Mouse (Mus musculus) ES-Bruce4 (cell line): ENCODE measurements around the gene Olfr1423. TPM values are rescaled to one million over a fixed set of nuclear protein-coding genes. Genes with fewer than 3 reads are reported as not detected.

ENCODE experiments used
- H3K27ac ChIP-seq: 2 replicates; pipeline ENCODE4 v1.5.1; 2012; ENCODE audit warnings: low read length, inconsistent platforms; ENCODE audit not compliant: insufficient read depth
- H3K27me3 ChIP-seq: 2 replicates; pipeline ENCODE4 v1.6.1; 2012; ENCODE audit warnings: mild to moderate bottlenecking, low read length, inconsistent platforms; ENCODE audit not compliant: control insufficient read depth, poor library complexity, insufficient read depth, severe bottlenecking
- H3K36me3 ChIP-seq: 2 replicates; pipeline ENCODE4 v1.6.1; 2012; ENCODE audit warnings: inconsistent platforms, mild to moderate bottlenecking, low read length, moderate library complexity; ENCODE audit not compliant: control insufficient read depth, poor library complexity, insufficient read depth, severe bottlenecking
- H3K4me1 ChIP-seq: one replicate; pipeline ENCODE4 v1.8.1; 2011; ENCODE audit warnings: low read length; ENCODE audit not compliant: control insufficient read depth, insufficient read depth
- H3K4me3 ChIP-seq: 2 replicates; pipeline ENCODE4 v1.5.1; 2011; ENCODE audit warnings: low read depth, mild to moderate bottlenecking, low read length
- H3K9ac ChIP-seq: 2 replicates; pipeline ENCODE4 v1.6.1; 2012; ENCODE audit warnings: low read depth, mild to moderate bottlenecking, inconsistent platforms; ENCODE audit not compliant: poor library complexity, severe bottlenecking
- H3K9me3 ChIP-seq: replicated peaks from 2 replicates; pipeline ENCODE4 v1.6.1; 2012; ENCODE audit warnings: mild to moderate bottlenecking, low read length, inconsistent platforms; ENCODE audit not compliant: control insufficient read depth, poor library complexity, insufficient read depth, severe bottlenecking
- CTCF ChIP-seq: IDR thresholded peaks from one replicate; pipeline ENCODE4 v1.8.1; 2011; ENCODE audit warnings: low read depth, low read length
- EP300 ChIP-seq: IDR thresholded peaks from 2 replicates; pipeline ENCODE4 v1.6.1; 2011; ENCODE audit warnings: low read depth, low read length; ENCODE audit not compliant: insufficient read depth
- POLR2A ChIP-seq: IDR thresholded peaks from one replicate; pipeline ENCODE4 v1.8.1; 2011; ENCODE audit warnings: low read length; ENCODE audit not compliant: insufficient read depth
- polyA plus RNA-seq: library from polyadenylated mRNA; stranded (reverse); fragments of >200 nt; gene quantifications from 2 replicates; pipeline ENCODE4 v1.2.4, GENCODE M21; 2011; ENCODE audit warnings: low read depth; ENCODE audit not compliant: missing spikeins, insufficient read depth, insufficient read length

Gene Olfr1423
- polyA plus RNA-seq, 1 experiment = 0.10 TPM

DNA sequence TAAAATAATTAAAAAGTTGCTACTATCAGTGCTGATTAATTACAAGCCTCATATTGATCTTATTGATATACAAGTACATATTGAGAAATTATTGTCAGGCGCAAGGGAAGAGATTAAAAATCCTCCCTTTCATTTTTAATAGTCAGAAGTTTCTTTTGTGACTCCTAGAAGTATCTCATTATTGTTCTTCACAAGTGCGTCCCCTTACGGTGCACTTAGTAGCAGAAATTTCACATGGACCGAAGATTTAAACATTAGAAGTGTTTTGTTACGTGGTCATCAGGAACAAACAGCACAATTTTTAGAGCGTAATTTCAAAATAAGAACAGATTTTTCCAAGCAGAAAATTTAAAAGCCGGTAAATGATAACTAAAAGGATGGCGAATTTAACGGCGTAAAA is 28.5 kb downstream of the Olfr1423 start:
- peaks cover 2% of the 10 kb centered on the region for H3K4me1 ChIP-seq
- no peaks in the 10 kb centered on the region for H3K36me3 ChIP-seq
- TF ChIP-seq EP300 (no peak), POLR2A (no peak), CTCF (no peak)
- H3K27me3 ChIP-seq = no peaks in the 10 kb centered on the region
- peak overlapping the region; percentile 50 for H3K4me3 ChIP-seq
- H3K27ac ChIP-seq = no peak overlapping the region
- H3K9me3 ChIP-seq = no peaks in the 10 kb centered on the region
- H3K9ac ChIP-seq = peak overlapping the region; percentile 77

DNA sequence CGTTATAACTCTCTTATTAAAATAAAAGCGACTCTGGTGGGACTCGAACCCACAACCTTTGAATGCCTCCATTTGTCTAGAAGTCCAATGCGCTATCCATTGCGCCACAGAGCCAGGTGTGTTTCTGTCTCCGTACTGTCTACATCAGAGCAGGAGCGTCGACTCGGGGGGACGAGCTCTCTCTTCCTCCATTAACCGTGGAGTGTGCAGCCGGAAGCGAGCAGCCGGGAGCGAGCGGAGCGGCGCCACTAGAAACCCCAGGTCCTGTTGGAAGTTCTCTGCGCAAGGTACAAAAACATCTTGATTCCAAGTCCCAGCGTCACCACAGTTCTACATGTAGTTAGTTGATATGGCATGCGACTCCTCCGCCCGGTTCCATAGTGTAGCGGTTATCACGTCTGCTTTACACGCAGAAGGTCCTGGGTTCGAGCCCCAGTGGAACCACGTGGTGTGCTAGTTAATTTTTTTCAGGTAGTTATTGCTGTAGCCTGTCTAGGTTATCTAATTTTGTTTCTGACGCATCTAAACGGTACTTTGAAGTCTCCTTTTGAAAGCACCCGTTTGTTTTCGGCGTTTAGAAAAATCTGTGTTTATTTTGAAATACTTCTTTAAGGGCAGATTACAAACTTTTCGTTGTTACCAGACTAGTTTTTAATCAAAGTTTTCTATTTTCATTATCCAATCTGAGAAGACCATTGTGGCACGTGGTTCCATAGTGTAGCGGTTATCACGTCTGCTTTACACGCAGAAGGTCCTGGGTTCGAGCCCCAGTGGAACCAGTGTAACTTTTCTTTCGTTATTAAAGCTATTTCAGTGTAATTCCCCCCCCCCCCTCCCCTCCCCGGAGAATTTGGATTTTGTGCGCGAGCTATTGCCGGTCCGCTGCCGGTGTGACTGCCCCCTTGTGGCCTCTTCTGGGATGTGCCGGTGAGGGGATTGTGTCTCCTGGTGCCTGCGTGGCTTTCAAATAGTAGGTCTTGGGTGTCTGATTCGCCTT is 29.3 kb downstream of the Olfr1423 start:
- H3K4me1 ChIP-seq = peaks cover 2% of the 10 kb centered on the region
- no peaks in the 10 kb centered on the region for H3K36me3 ChIP-seq
- peak overlapping the region; percentile 96 for H3K4me3 ChIP-seq
- no peaks in the 10 kb centered on the region for H3K27me3 ChIP-seq
- H3K9ac ChIP-seq = peak overlapping the region; percentile 34
- no peaks in the 10 kb centered on the region for H3K9me3 ChIP-seq
- peak overlapping the region; percentile 57 for H3K27ac ChIP-seq
- peak; percentile 79 for TF ChIP-seq CTCF
- no peak for TF ChIP-seq POLR2A

DNA sequence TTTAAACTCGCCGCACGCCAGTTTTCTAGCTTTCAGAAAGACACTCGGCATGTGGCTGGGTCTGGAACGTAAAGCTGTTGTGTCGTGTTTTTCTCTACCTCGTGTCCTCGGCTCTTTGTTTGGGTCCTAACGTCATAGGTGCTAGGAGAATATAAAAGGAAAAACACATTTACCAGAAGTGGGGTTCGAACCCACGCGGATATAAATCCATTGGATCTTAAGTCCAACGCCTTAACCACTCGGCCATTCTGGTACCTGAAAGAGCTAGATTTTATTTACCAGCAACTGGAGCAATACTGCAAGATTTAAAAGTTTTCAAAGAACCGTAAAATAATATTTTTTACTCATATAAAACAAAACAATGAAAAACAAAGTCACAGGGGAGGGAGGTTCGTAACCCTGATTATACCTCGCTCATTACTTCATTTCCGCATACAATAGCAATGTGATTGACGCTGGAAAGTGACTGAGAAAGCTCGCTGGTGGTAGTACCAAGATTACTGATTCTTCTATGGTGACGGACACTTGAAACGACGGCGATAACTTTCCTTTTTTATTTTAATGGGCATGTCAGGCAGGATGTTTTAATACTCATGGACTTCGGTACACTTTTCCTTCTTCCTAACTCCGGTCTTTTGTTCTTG is 30.1 kb downstream of the Olfr1423 start:
- Histone ChIP-seq H3K36me3 (no peaks in the 10 kb centered on the region), H3K27me3 (no peaks in the 10 kb centered on the region), H3K27ac (peak overlapping the region; percentile 59), H3K4me3 (peak overlapping the region; percentile 96), H3K9me3 (no peaks in the 10 kb centered on the region), H3K9ac (peak overlapping the region; percentile 34), H3K4me1 (no peaks in the 10 kb centered on the region)
- no peak for TF ChIP-seq POLR2A
- no peak for TF ChIP-seq CTCF
- TF ChIP-seq EP300 = no peak

DNA sequence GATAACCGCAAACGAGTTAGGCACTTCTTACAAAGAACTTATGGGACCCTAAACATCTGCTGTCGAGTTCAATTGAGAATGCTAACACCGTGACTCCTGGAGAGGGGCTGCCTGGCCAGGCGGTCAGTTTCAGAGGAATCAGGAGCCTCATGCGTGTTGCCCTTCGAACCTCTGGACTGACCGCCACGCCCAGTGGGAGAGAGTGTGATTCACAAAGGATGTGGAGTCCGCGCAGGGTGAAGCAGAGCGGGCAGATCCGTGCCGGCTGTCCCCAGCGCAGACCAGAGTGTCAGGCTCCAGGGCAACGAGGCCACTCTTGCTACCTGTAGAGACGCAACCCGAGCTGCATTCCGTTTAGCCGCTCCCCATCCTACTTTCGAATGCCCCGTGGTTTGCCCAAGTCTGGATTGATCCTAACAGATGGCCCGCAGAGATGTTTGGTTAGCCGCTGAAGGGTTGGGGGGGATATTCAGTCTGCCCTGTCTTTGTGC is 30.8 kb downstream of the Olfr1423 start:
- H3K27ac ChIP-seq = peak overlapping the region; percentile 2; the same call in 1 of the 2 replicates
- TF ChIP-seq EP300 (no peak), CTCF (no peak), POLR2A (no peak)
- peak overlapping the region; percentile 68 for H3K4me3 ChIP-seq
- no peaks in the 10 kb centered on the region for H3K9me3 ChIP-seq
- H3K9ac ChIP-seq = peak overlapping the region; percentile 34
- H3K36me3 ChIP-seq = no peaks in the 10 kb centered on the region
- H3K27me3 ChIP-seq = no peaks in the 10 kb centered on the region
- H3K4me1 ChIP-seq = no peaks in the 10 kb centered on the region

DNA sequence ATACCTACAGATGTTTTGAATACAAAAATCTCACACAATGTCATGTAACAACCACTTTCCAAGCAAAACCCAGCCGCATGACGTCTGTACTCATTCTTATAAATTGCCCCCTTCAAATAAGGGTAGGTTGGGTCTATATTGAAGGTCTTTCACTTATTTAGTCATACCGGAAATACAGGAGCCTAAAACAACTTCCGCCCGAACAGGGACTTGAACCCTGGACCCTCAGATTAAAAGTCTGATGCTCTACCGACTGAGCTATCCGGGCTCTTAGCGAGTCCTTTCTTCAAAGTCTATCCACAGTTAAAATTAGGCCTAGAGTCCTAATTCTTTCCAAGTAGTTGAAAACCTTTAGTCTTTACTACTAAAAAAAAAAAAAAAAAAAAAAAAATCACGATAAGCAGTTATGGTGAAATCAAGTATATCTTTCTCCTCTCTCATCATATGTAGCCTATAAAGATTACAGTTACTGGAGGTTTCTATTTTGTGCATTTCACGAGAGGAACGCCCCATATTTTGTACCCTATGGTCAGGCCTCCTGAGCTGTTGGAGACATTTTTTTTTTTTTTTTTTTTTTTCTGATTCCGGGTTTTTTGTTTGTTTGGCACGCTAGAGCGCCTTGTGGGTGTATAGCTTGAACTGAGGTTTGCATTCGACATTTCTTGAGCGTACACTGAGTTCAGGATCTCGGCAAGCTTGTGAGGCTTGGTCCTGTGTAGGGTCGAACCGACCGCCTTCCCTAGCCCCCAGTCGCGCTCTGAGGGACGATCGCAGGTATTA is 31.4 kb downstream of the Olfr1423 start:
- Histone ChIP-seq H3K27ac (peak overlapping the region; percentile 2; the same call in 1 of the 2 replicates), H3K4me1 (no peaks in the 10 kb centered on the region), H3K4me3 (peak overlapping the region; percentile 68), H3K9me3 (no peaks in the 10 kb centered on the region), H3K27me3 (no peaks in the 10 kb centered on the region), H3K9ac (peak overlapping the region; percentile 56), H3K36me3 (no peaks in the 10 kb centered on the region)
- TF ChIP-seq CTCF (no peak), POLR2A (no peak), EP300 (no peak)
